Mouse (Mus musculus) CH12.LX (cell line): Measurements from ENCODE around the gene Rel. TPM values are rescaled to one million over a fixed set of nuclear protein-coding genes. Genes with fewer than 3 reads are reported as not detected.

Experiments used
- DNase-seq: peaks from one replicate; pipeline ENCODE4 v3.0.0-alpha.2; 2013; ENCODE audit errors: extremely low read depth
- H3K27ac ChIP-seq: 2 replicates; pipeline ENCODE4 v1.5.1; 2012; ENCODE audit warnings: low read depth, mild to moderate bottlenecking, control low read depth, moderate library complexity; ENCODE audit not compliant: insufficient read depth
- H3K27me3 ChIP-seq: replicated peaks from 2 replicates; pipeline ENCODE3; 2012; ENCODE audit warnings: inconsistent platforms
- H3K36me3 ChIP-seq, 2 experiments: replicated peaks in 1 of 2; 2 replicates each; pipeline versions ENCODE3 to v1.6.1; 2012; ENCODE audit warnings: inconsistent platforms in 1 of 2, low read length in 1 of 2, mild to moderate bottlenecking in 1 of 2, mixed read lengths in 1 of 2, moderate library complexity in 1 of 2; ENCODE audit not compliant: control insufficient read depth in 1 of 2, insufficient read depth in 1 of 2
- H3K4me1 ChIP-seq, 2 experiments: 2 replicates each; pipeline ENCODE4 v1.6.1; 2012; ENCODE audit warnings: inconsistent platforms in 1 of 2, moderate library complexity in 1 of 2; ENCODE audit not compliant: insufficient read depth in 2 of 2, control insufficient read depth in 1 of 2
- H3K4me2 ChIP-seq: 2 replicates; pipeline ENCODE4 v1.6.1; 2012; ENCODE audit warnings: low read depth, mild to moderate bottlenecking, control low read depth; ENCODE audit not compliant: poor library complexity, insufficient read depth, severe bottlenecking
- H3K4me3 ChIP-seq, 3 experiments: fragments of 150-350 bp in 1 of 3; sonication (generic) in 1 of 3; replicated peaks in 1 of 3; 2 replicates each; pipeline versions ENCODE3 to v1.5.1; 2011 to 2012; ENCODE audit warnings: low read depth in 2 of 3, low read length in 2 of 3, mild to moderate bottlenecking in 2 of 3, moderate library complexity in 2 of 3, control low read depth in 1 of 3, improper control_type of control experiment in 1 of 3, inconsistent platforms in 1 of 3, mixed read lengths in 1 of 3; ENCODE audit not compliant: poor library complexity in 1 of 3
- H3K79me2 ChIP-seq: replicated peaks from 2 replicates; pipeline ENCODE4 v1.6.1; 2012; ENCODE audit warnings: mild to moderate bottlenecking, moderate library complexity; ENCODE audit not compliant: control insufficient read depth, poor library complexity, insufficient read depth, severe bottlenecking; ENCODE audit errors: extremely low read depth
- H3K9ac ChIP-seq: 2 replicates; pipeline ENCODE4 v1.6.1; 2012; ENCODE audit warnings: low read depth, mild to moderate bottlenecking, control low read depth, moderate library complexity; ENCODE audit not compliant: insufficient read depth
- H3K9me3 ChIP-seq: replicated peaks from 2 replicates; pipeline ENCODE3; 2012; ENCODE audit warnings: low read length, inconsistent platforms, mixed read lengths
- BHLHE40 ChIP-seq: IDR thresholded peaks from 2 replicates; pipeline ENCODE4 v1.6.1; 2011; ENCODE audit warnings: mild to moderate bottlenecking, low read depth, low read length, improper control_type of control experiment
- CTCF ChIP-seq, 2 experiments: IDR thresholded peaks in 1 of 2; conservative IDR thresholded peaks in 1 of 2; 2 replicates each; pipeline ENCODE4 v1.5.1; 2011 to 2012; ENCODE audit warnings: low read depth in 2 of 2, low read length in 2 of 2, improper control_type of control experiment in 1 of 2, inconsistent platforms in 1 of 2, mild to moderate bottlenecking in 1 of 2, moderate library complexity in 1 of 2
- E2F4 ChIP-seq: IDR thresholded peaks from 2 replicates; pipeline ENCODE4 v1.6.1; 2011; ENCODE audit warnings: low read depth, low read length, improper control_type of control experiment; ENCODE audit not compliant: insufficient replicate concordance
- ELF1 ChIP-seq: IDR thresholded peaks from 2 replicates; pipeline ENCODE4 v1.6.1; 2014; ENCODE audit warnings: low read depth, mild to moderate bottlenecking, inconsistent platforms, low read length, improper control_type of control experiment
- EP300 ChIP-seq: IDR thresholded peaks from 2 replicates; pipeline ENCODE4 v1.6.1; 2011; ENCODE audit warnings: low read length, improper control_type of control experiment
- GABPA ChIP-seq: IDR thresholded peaks from 2 replicates; pipeline ENCODE4 v1.6.1; 2012; ENCODE audit warnings: low read depth, low read length, improper control_type of control experiment, inconsistent platforms; ENCODE audit not compliant: insufficient replicate concordance
- HCFC1 ChIP-seq: IDR thresholded peaks from 2 replicates; pipeline ENCODE4 v1.6.1; 2012; ENCODE audit warnings: low read depth, mild to moderate bottlenecking, inconsistent platforms, low read length, improper control_type of control experiment
- IRF4 ChIP-seq: IDR thresholded peaks from 2 replicates; pipeline ENCODE4 v1.6.1; 2014; ENCODE audit warnings: low read depth, mild to moderate bottlenecking, inconsistent platforms, low read length, improper control_type of control experiment
- JUND ChIP-seq: conservative IDR thresholded peaks from 2 replicates; pipeline ENCODE4 v1.6.1; 2011; ENCODE audit warnings: low read depth, low read length, improper control_type of control experiment
- KAT2A ChIP-seq: IDR thresholded peaks from 2 replicates; pipeline ENCODE4 v1.6.1; 2012; ENCODE audit warnings: low read length, improper control_type of control experiment, inconsistent platforms; ENCODE audit not compliant: insufficient replicate concordance
- MAZ ChIP-seq: IDR thresholded peaks from 2 replicates; pipeline ENCODE4 v1.6.1; 2012; ENCODE audit warnings: low read depth, mild to moderate bottlenecking, inconsistent platforms, low read length, improper control_type of control experiment, moderate library complexity
- MEF2A ChIP-seq: IDR thresholded peaks from 2 replicates; pipeline ENCODE4 v1.6.1; 2014; ENCODE audit warnings: low read depth, mild to moderate bottlenecking, inconsistent platforms, low read length, improper control_type of control experiment, borderline replicate concordance
- MXI1 ChIP-seq: IDR thresholded peaks from 2 replicates; pipeline ENCODE4 v1.6.1; 2011; ENCODE audit warnings: mild to moderate bottlenecking, low read depth, low read length, improper control_type of control experiment
- SIN3A ChIP-seq: IDR thresholded peaks from 2 replicates; pipeline ENCODE4 v1.6.1; 2012; ENCODE audit warnings: low read length, improper control_type of control experiment, inconsistent platforms
- SMC3 ChIP-seq: IDR thresholded peaks from 2 replicates; pipeline ENCODE4 v1.6.1; 2011; ENCODE audit warnings: low read depth, low read length, improper control_type of control experiment
- TBP ChIP-seq: conservative IDR thresholded peaks from 2 replicates; pipeline ENCODE4 v1.6.1; 2011; ENCODE audit warnings: low read depth, low read length, improper control_type of control experiment
- TCF12 ChIP-seq: IDR thresholded peaks from 2 replicates; pipeline ENCODE4 v1.6.1; 2014; ENCODE audit warnings: low read depth, mild to moderate bottlenecking, inconsistent platforms, low read length, improper control_type of control experiment
- UBTF ChIP-seq: IDR thresholded peaks from 2 replicates; pipeline ENCODE4 v1.6.1; 2012; ENCODE audit warnings: low read depth, mild to moderate bottlenecking, inconsistent platforms, low read length, improper control_type of control experiment, moderate library complexity
- USF1 ChIP-seq: IDR thresholded peaks from 2 replicates; pipeline ENCODE4 v1.6.1; 2014; ENCODE audit warnings: low read depth, mild to moderate bottlenecking, inconsistent platforms, low read length, improper control_type of control experiment
- ZC3H11A ChIP-seq: IDR thresholded peaks from 2 replicates; pipeline ENCODE4 v1.6.1; 2012; ENCODE audit warnings: low read depth, mild to moderate bottlenecking, inconsistent platforms, low read length, improper control_type of control experiment
- ZKSCAN1 ChIP-seq: IDR thresholded peaks from 2 replicates; pipeline ENCODE4 v1.6.1; 2012; ENCODE audit warnings: low read depth, inconsistent platforms, low read length, improper control_type of control experiment, borderline replicate concordance
- dilution Hi-C: fragments of 300-500 bp; cut with MboI; formaldehyde crosslinking; loops from 2 replicates; pipeline ENCODE4 v1.14.3; 2020; ENCODE audit warnings: low sequenced_read_pairs; ENCODE audit not compliant: extremely low pct_unique_long_range_greater_than_20kb, extremely low pct_ligation_motif_present
- in situ Hi-C: fragments of 300-500 bp; cut with MboI; formaldehyde crosslinking; loops from 3 replicates; pipeline ENCODE4 v1.14.3; 2019; ENCODE audit warnings: low sequenced_read_pairs, low pct_ligation_motif_present, low pct_unique_long_range_greater_than_20kb, mixed read lengths
- polyA plus RNA-seq: library from polyadenylated mRNA; unstranded; fragments of >175 nt; gene quantifications from 2 replicates; pipeline ENCODE4 v1.2.1, GENCODE M21; 2012; ENCODE audit warnings: low read depth; ENCODE audit not compliant: insufficient read length
- total RNA-seq, 2 experiments: library from RNA; depleted of rRNA; stranded (reverse); fragments of 300-350 nt in 1 of 2; fragments of >200 nt in 1 of 2; gene quantifications; 2 replicates each; pipeline ENCODE4 v1.2.3; 2012 to 2014

The Rel gene
- total and polyA plus RNA-seq, 3 experiments: 26.2 to 38.1 (median 28.4) TPM

GRCm38 (mm10) chr11:23753136-23753710 lies 17.5 kb downstream of the Rel start (continued):
- TF ChIP-seq TCF12 (peak; percentile 72; the same call in 1 of the 2 replicates), CTCF (conservative IDR thresholded peaks at IDR 0.05 in 1 of 2, IDR thresholded peaks at IDR 0.05 in 1 of 2; ENCODE audit: low read depth in 2 of 2, low read length in 2 of 2) (no peak), BHLHE40 (peak; percentile 68)

GRCm38 (mm10) chr11:23746102-23746501 lies 24.7 kb downstream of the Rel start:
- H3K4me1 ChIP-seq: peaks cover 0 to 9% of the 10 kb centered on the region in 2 experiments; a peak in 1 of 4 replicates
- no peak overlapping the region for H3K4me3 ChIP-seq
- H3K9ac ChIP-seq: no peak overlapping the region
- H3K9me3 ChIP-seq: no peaks in the 10 kb centered on the region
- in situ Hi-C loops (no loop called here), dilution Hi-C loops (no loop called here)
- H3K4me2 ChIP-seq: no peak overlapping the region
- DNase-seq: no peak
- H3K36me3 ChIP-seq: peaks cover 54 to 85% of the 10 kb centered on the region in 2 experiments
- peaks cover 41% of the 10 kb centered on the region for H3K79me2 ChIP-seq
- no peak overlapping the region for H3K27ac ChIP-seq
- TF ChIP-seq ZC3H11A (no peak), SMC3 (no peak), MAZ (no peak), GABPA (no peak), IRF4 (no peak), SIN3A (no peak), USF1 (no peak), JUND (no peak), KAT2A (no peak), UBTF (no peak), TBP (no peak), EP300 (no peak), MEF2A (no peak)
- no peaks in the 10 kb centered on the region for H3K27me3 ChIP-seq

- in situ Hi-C loops (no loop called here), dilution Hi-C loops (no loop called here)
- Histone ChIP-seq H3K27ac (no peak overlapping the region), H3K4me1 (no peaks in the 10 kb centered on the region), H3K9ac (no peak overlapping the region), H3K4me2 (no peak overlapping the region), H3K4me3 (no peak overlapping the region), H3K79me2 (peaks cover 31% of the 10 kb centered on the region), H3K36me3 (peaks cover 63 to 93% of the 10 kb centered on the region in 2 experiments), H3K27me3 (no peaks in the 10 kb centered on the region), H3K9me3 (no peaks in the 10 kb centered on the region)
- DNase-seq: no peak
- TF ChIP-seq USF1: no peak
- TF ChIP-seq GABPA: no peak
- TF ChIP-seq UBTF: no peak
- TF ChIP-seq KAT2A: no peak
- no peak for TF ChIP-seq ZKSCAN1
- TF ChIP-seq HCFC1: no peak
- TF ChIP-seq ELF1: no peak
- no peak for TF ChIP-seq MXI1
- no peak for TF ChIP-seq EP300
- no peak for TF ChIP-seq JUND
- no peak for TF ChIP-seq SIN3A
- no peak for TF ChIP-seq E2F4
- no peak for TF ChIP-seq IRF4
Measured at GRCm38 (mm10) chr11:23744352-23744751, 26.4 kb downstream of the Rel start.
